Mouse (Mus musculus): Measurements from ENCODE around the gene Lmo2. TPM values are rescaled to one million over a fixed set of nuclear protein-coding genes. Genes with fewer than 3 reads are reported as not detected.

The Lmo2 gene
- polyA plus RNA-seq, 1 experiment, result 281 TPM

- TF ChIP-seq POLR2A (IDR thresholded peaks at IDR 0.05; ENCODE audit: borderline replicate concordance, low read depth, low read length), result no peak
- TF ChIP-seq CTCF (IDR thresholded peaks at IDR 0.05; ENCODE audit: low read depth, low read length), result no peak
- Histone ChIP-seq H3K27ac (ENCODE audit: insufficient read depth, low read depth, low read length) (no peak overlapping the region), H3K4me3 (ENCODE audit: insufficient read depth, low read length) (no peak overlapping the region), H3K4me1 (ENCODE audit: control insufficient read depth, insufficient read depth, low read length) (peaks cover 14% of the 10 kb centered on the region)
These were observed 19.2 kb upstream of the Lmo2 start for GRCm38 (mm10) chr2:103938573-103938972.

GRCm38 (mm10) chr2:103939003-103939402 is 18.8 kb upstream of the Lmo2 start:
- TF ChIP-seq POLR2A (IDR thresholded peaks at IDR 0.05; ENCODE audit: borderline replicate concordance, low read depth, low read length) (no peak), CTCF (IDR thresholded peaks at IDR 0.05; ENCODE audit: low read depth, low read length) (no peak)
- Histone ChIP-seq H3K4me1 (ENCODE audit: control insufficient read depth, insufficient read depth, low read length) (peaks cover 14% of the 10 kb centered on the region), H3K4me3 (ENCODE audit: insufficient read depth, low read length) (no peak overlapping the region), H3K27ac (ENCODE audit: insufficient read depth, low read depth, low read length) (no peak overlapping the region)

GRCm38 (mm10) chr2:103941085-103941484 is 16.7 kb upstream of the Lmo2 start:
- no peak for TF ChIP-seq CTCF (IDR thresholded peaks at IDR 0.05; ENCODE audit: low read depth, low read length)
- no peak for TF ChIP-seq POLR2A (IDR thresholded peaks at IDR 0.05; ENCODE audit: borderline replicate concordance, low read depth, low read length)
- Histone ChIP-seq H3K4me1 (ENCODE audit: control insufficient read depth, insufficient read depth, low read length) (peaks cover 17% of the 10 kb centered on the region), H3K4me3 (ENCODE audit: insufficient read depth, low read length) (no peak overlapping the region), H3K27ac (ENCODE audit: insufficient read depth, low read depth, low read length) (no peak overlapping the region)

GRCm38 (mm10) chr2:103944859-103945258 is 12.9 kb upstream of the Lmo2 start:
- H3K4me3 ChIP-seq (ENCODE audit: insufficient read depth, low read length), result 0 out of 2 replicates have a peak overlapping the region, but pooled peaks have one; percentile 8
- peaks cover 50% of the 10 kb centered on the region for H3K4me1 ChIP-seq (ENCODE audit: control insufficient read depth, insufficient read depth, low read length)
- TF ChIP-seq POLR2A (IDR thresholded peaks at IDR 0.05; ENCODE audit: borderline replicate concordance, low read depth, low read length), result no peak
- peak overlapping the region; percentile 85 for H3K27ac ChIP-seq (ENCODE audit: insufficient read depth, low read depth, low read length)

- H3K27ac ChIP-seq (ENCODE audit: insufficient read depth, low read depth, low read length), result peak overlapping the region; percentile 85
- peaks cover 50% of the 10 kb centered on the region for H3K4me1 ChIP-seq (ENCODE audit: control insufficient read depth, insufficient read depth, low read length)
- H3K4me3 ChIP-seq (ENCODE audit: insufficient read depth, low read length), result peak overlapping the region; percentile 42
- TF ChIP-seq POLR2A (IDR thresholded peaks at IDR 0.05; ENCODE audit: borderline replicate concordance, low read depth, low read length) (no peak), CTCF (IDR thresholded peaks at IDR 0.05; ENCODE audit: low read depth, low read length) (no peak)
These were observed 12.2 kb upstream of the Lmo2 start for GRCm38 (mm10) chr2:103945571-103946092.

GRCm38 (mm10) chr2:103946892-103947291 is 10.9 kb upstream of the Lmo2 start:
- Histone ChIP-seq H3K4me3 (ENCODE audit: insufficient read depth, low read length) (no peak overlapping the region), H3K4me1 (ENCODE audit: control insufficient read depth, insufficient read depth, low read length) (peaks cover 50% of the 10 kb centered on the region), H3K27ac (ENCODE audit: insufficient read depth, low read depth, low read length) (no peak overlapping the region)
- TF ChIP-seq CTCF (IDR thresholded peaks at IDR 0.05; ENCODE audit: low read depth, low read length) (no peak), POLR2A (IDR thresholded peaks at IDR 0.05; ENCODE audit: borderline replicate concordance, low read depth, low read length) (no peak)

GRCm38 (mm10) chr2:103947982-103948655 is 9.7 kb upstream of the Lmo2 start:
- no peak for TF ChIP-seq CTCF (IDR thresholded peaks at IDR 0.05; ENCODE audit: low read depth, low read length)
- TF ChIP-seq POLR2A (IDR thresholded peaks at IDR 0.05; ENCODE audit: borderline replicate concordance, low read depth, low read length), result no peak
- peaks cover 53% of the 10 kb centered on the region for H3K4me1 ChIP-seq (ENCODE audit: control insufficient read depth, insufficient read depth, low read length)
- no peak overlapping the region for H3K27ac ChIP-seq (ENCODE audit: insufficient read depth, low read depth, low read length)

GRCm38 (mm10) chr2:103953050-103953835 is 4.5 kb upstream of the Lmo2 start:
- H3K27ac ChIP-seq (ENCODE audit: insufficient read depth, low read depth, low read length), result no peak overlapping the region
- peaks cover 36% of the 10 kb centered on the region for H3K4me1 ChIP-seq (ENCODE audit: control insufficient read depth, insufficient read depth, low read length)
- no peak for TF ChIP-seq CTCF (IDR thresholded peaks at IDR 0.05; ENCODE audit: low read depth, low read length)
- TF ChIP-seq POLR2A (IDR thresholded peaks at IDR 0.05; ENCODE audit: borderline replicate concordance, low read depth, low read length), result no peak
- H3K4me3 ChIP-seq (ENCODE audit: insufficient read depth, low read length), result no peak overlapping the region

More at GRCm38 (mm10) chr2:103947982-103948655, 9.7 kb upstream of the Lmo2 start:
- H3K4me3 ChIP-seq (ENCODE audit: insufficient read depth, low read length), result no peak overlapping the region

- Histone ChIP-seq H3K4me1 (ENCODE audit: control insufficient read depth, insufficient read depth, low read length) (peaks cover 36% of the 10 kb centered on the region), H3K4me3 (ENCODE audit: insufficient read depth, low read length) (no peak overlapping the region), H3K27ac (ENCODE audit: insufficient read depth, low read depth, low read length) (peak overlapping the region; percentile 53)
- no peak for TF ChIP-seq POLR2A (IDR thresholded peaks at IDR 0.05; ENCODE audit: borderline replicate concordance, low read depth, low read length)
- no peak for TF ChIP-seq CTCF (IDR thresholded peaks at IDR 0.05; ENCODE audit: low read depth, low read length)
These were observed 2.1 kb upstream of the Lmo2 start for GRCm38 (mm10) chr2:103955714-103956113.

GRCm38 (mm10) chr2:103956867-103957266 is 919 bp upstream of the Lmo2 start:
- Histone ChIP-seq H3K4me3 (ENCODE audit: insufficient read depth, low read length) (no peak overlapping the region), H3K4me1 (ENCODE audit: control insufficient read depth, insufficient read depth, low read length) (peaks cover 46% of the 10 kb centered on the region), H3K27ac (ENCODE audit: insufficient read depth, low read depth, low read length) (no peak overlapping the region)
- TF ChIP-seq CTCF (IDR thresholded peaks at IDR 0.05; ENCODE audit: low read depth, low read length), result no peak
- TF ChIP-seq POLR2A (IDR thresholded peaks at IDR 0.05; ENCODE audit: borderline replicate concordance, low read depth, low read length), result no peak

All from bone marrow macrophage, adult 2 months (primary cell).